Mouse (Mus musculus) bone marrow, adult 2 months (tissue): ENCODE data around the gene Lgals2.

ENCODE experiments used
- CTCF ChIP-seq: fragments of 200-500 bp; IDR thresholded peaks from 2 replicates; pipeline ENCODE4 v1.5.1; 2011; ENCODE audit warnings: low read length, control low read depth; ENCODE audit not compliant: control insufficient read depth, insufficient read depth
- POLR2A ChIP-seq: fragments of 200-500 bp; IDR thresholded peaks from 2 replicates; pipeline ENCODE4 v1.6.1; 2011; ENCODE audit warnings: low read depth, mild to moderate bottlenecking, control low read depth, low read length, borderline replicate concordance; ENCODE audit not compliant: control insufficient read depth

- TF ChIP-seq CTCF (no peak), POLR2A (peak; percentile 59; the same call in 1 of the 2 replicates)
Measured at GRCm38 (mm10) chr15:78899740-78900584, 44.6 kb upstream of the Lgals2 start, which contains the start of gene Sh3bp1.
